Mouse (Mus musculus) urinary bladder, postnatal 4 days (tissue): Measurements from ENCODE around the gene Ybx3.

Experiments used
- DNase-seq, 2 experiments: peaks; one replicate each; pipeline ENCODE4 v3.0.0; 2021 to 2022; ENCODE audit warnings: low spot score in 2 of 2

Ybx3 gene

GRCm38 (mm10) chr6:131327076-131327475 lies 61.2 kb downstream of the Ybx3 start:
- DNase-seq: no peak

- no peak for DNase-seq
Observed at GRCm38 (mm10) chr6:131321854-131322639, 66.2 kb downstream of the Ybx3 start.

GRCm38 (mm10) chr6:131316155-131317101 lies 71.8 kb downstream of the Ybx3 start:
- DNase-seq: no peak
